Mouse (Mus musculus): ENCODE results near the gene Runx2. TPM values are rescaled to one million over a fixed set of nuclear protein-coding genes. Genes with fewer than 3 reads are reported as not detected.
A peak's percentile ranks its signal among the peaks of the same experiment; 100 is the strongest.

Runx2 gene
- polyA plus RNA-seq, 1 experiment from 2014 or later: 0.23 TPM

GRCm38 (mm10) chr17:44479918-44480317 is 334.7 kb downstream of the Runx2 start:
- no peaks in the 10 kb centered on the region for H3K27me3 ChIP-seq
- 55% methylated on average over 5 of the region's 5 CpGs for WGBS
- no peak for ATAC-seq (replicated peaks; ENCODE audit: insufficient number of reproducible peaks, insufficient read depth, low FRiP score, low read depth)
- no peaks in the 10 kb centered on the region for H3K9me3 ChIP-seq (replicated peaks)
- H3K4me2 ChIP-seq: no peak overlapping the region
- no peak overlapping the region for H3K4me3 ChIP-seq
- H3K4me1 ChIP-seq (replicated peaks): no peaks in the 10 kb centered on the region
- H3K9ac ChIP-seq: no peak overlapping the region
- H3K27ac ChIP-seq: no peak overlapping the region
- H3K36me3 ChIP-seq: no peaks in the 10 kb centered on the region

GRCm38 (mm10) chr17:44479491-44479890 is 335.1 kb downstream of the Runx2 start:
- H3K4me2 ChIP-seq: no peak overlapping the region
- no peaks in the 10 kb centered on the region for H3K9me3 ChIP-seq (replicated peaks)
- no peaks in the 10 kb centered on the region for H3K27me3 ChIP-seq
- H3K4me3 ChIP-seq: no peak overlapping the region
- no peaks in the 10 kb centered on the region for H3K36me3 ChIP-seq
- no peak for ATAC-seq (replicated peaks; ENCODE audit: insufficient number of reproducible peaks, insufficient read depth, low FRiP score, low read depth)
- WGBS: 68% methylated on average over 4 of the region's 4 CpGs
- no peaks in the 10 kb centered on the region for H3K4me1 ChIP-seq (replicated peaks)
- no peak overlapping the region for H3K27ac ChIP-seq
- no peak overlapping the region for H3K9ac ChIP-seq

- WGBS: 87% methylated on average over 8 of the region's 8 CpGs
- no peak for ATAC-seq (replicated peaks; ENCODE audit: insufficient number of reproducible peaks, insufficient read depth, low FRiP score, low read depth)
- H3K36me3 ChIP-seq: no peaks in the 10 kb centered on the region
Observed at GRCm38 (mm10) chr17:44475910-44476309, 338.7 kb downstream of the Runx2 start.

GRCm38 (mm10) chr17:44474280-44474679 is 340.3 kb downstream of the Runx2 start:
- Histone ChIP-seq H3K4me3 (no peak overlapping the region), H3K9me3 (replicated peaks) (no peaks in the 10 kb centered on the region), H3K4me1 (replicated peaks) (no peaks in the 10 kb centered on the region), H3K4me2 (no peak overlapping the region), H3K9ac (no peak overlapping the region), H3K36me3 (no peaks in the 10 kb centered on the region), H3K27ac (no peak overlapping the region), H3K27me3 (no peaks in the 10 kb centered on the region)
- 76% methylated on average over 3 of the region's 3 CpGs for whole genome bisulfite sequencing
- ATAC-seq (replicated peaks; ENCODE audit: insufficient number of reproducible peaks, insufficient read depth, low FRiP score, low read depth): no peak

More at GRCm38 (mm10) chr17:44475910-44476309, 338.7 kb downstream of the Runx2 start:
- no peak overlapping the region for H3K9ac ChIP-seq
- H3K27ac ChIP-seq: no peak overlapping the region
- H3K4me3 ChIP-seq: no peak overlapping the region
- H3K4me1 ChIP-seq (replicated peaks): no peaks in the 10 kb centered on the region
- H3K4me2 ChIP-seq: no peak overlapping the region
- H3K9me3 ChIP-seq (replicated peaks): no peaks in the 10 kb centered on the region
- no peaks in the 10 kb centered on the region for H3K27me3 ChIP-seq

- Histone ChIP-seq H3K36me3 (no peaks in the 10 kb centered on the region), H3K9me3 (replicated peaks) (no peaks in the 10 kb centered on the region), H3K4me2 (no peak overlapping the region), H3K4me3 (no peak overlapping the region), H3K27ac (no peak overlapping the region), H3K27me3 (no peaks in the 10 kb centered on the region), H3K9ac (no peak overlapping the region), H3K4me1 (replicated peaks) (no peaks in the 10 kb centered on the region)
- ATAC-seq (replicated peaks; ENCODE audit: insufficient number of reproducible peaks, insufficient read depth, low FRiP score, low read depth): no peak
- WGBS: 82% methylated on average over 7 of the region's 7 CpGs
Observed at GRCm38 (mm10) chr17:44472695-44473094, 341.9 kb downstream of the Runx2 start.

- H3K4me1 ChIP-seq (replicated peaks): no peaks in the 10 kb centered on the region
- H3K27ac ChIP-seq: no peak overlapping the region
- H3K36me3 ChIP-seq: no peaks in the 10 kb centered on the region
- H3K27me3 ChIP-seq: 0 out of 2 replicates have a peak, but pooled peaks cover 3% of the 10 kb centered on the region
- WGBS: 66% methylated on average over 4 of the region's 4 CpGs
- no peak overlapping the region for H3K4me3 ChIP-seq
- H3K4me2 ChIP-seq: no peak overlapping the region
- no peak overlapping the region for H3K9ac ChIP-seq
- H3K9me3 ChIP-seq (replicated peaks): no peaks in the 10 kb centered on the region
- ATAC-seq (replicated peaks; ENCODE audit: insufficient number of reproducible peaks, insufficient read depth, low FRiP score, low read depth): no peak
Observed at GRCm38 (mm10) chr17:44463679-44464078, 350.9 kb downstream of the Runx2 start.

- Histone ChIP-seq H3K9me3 (replicated peaks) (no peaks in the 10 kb centered on the region), H3K4me3 (no peak overlapping the region), H3K36me3 (no peaks in the 10 kb centered on the region), H3K4me1 (replicated peaks) (0 out of 2 replicates have a peak, but pooled peaks cover 3% of the 10 kb centered on the region), H3K27ac (no peak overlapping the region), H3K9ac (no peak overlapping the region), H3K27me3 (peaks cover 11% of the 10 kb centered on the region), H3K4me2 (no peak overlapping the region)
- ATAC-seq (replicated peaks; ENCODE audit: insufficient number of reproducible peaks, insufficient read depth, low FRiP score, low read depth): no peak
- 83% methylated on average over 6 of the region's 6 CpGs for WGBS
Observed at GRCm38 (mm10) chr17:44460156-44460555, 354.4 kb downstream of the Runx2 start.

GRCm38 (mm10) chr17:44459029-44459428 is 355.6 kb downstream of the Runx2 start:
- WGBS: 88% methylated on average over 4 of the region's 4 CpGs
- Histone ChIP-seq H3K4me2 (no peak overlapping the region), H3K27me3 (peaks cover 19% of the 10 kb centered on the region), H3K4me1 (replicated peaks) (0 out of 2 replicates have a peak, but pooled peaks cover 3% of the 10 kb centered on the region), H3K27ac (no peak overlapping the region), H3K9ac (no peak overlapping the region), H3K9me3 (replicated peaks) (no peaks in the 10 kb centered on the region), H3K36me3 (no peaks in the 10 kb centered on the region), H3K4me3 (no peak overlapping the region)
- no peak for ATAC-seq (replicated peaks; ENCODE audit: insufficient number of reproducible peaks, insufficient read depth, low FRiP score, low read depth)

- Histone ChIP-seq H3K9ac (no peak overlapping the region), H3K27me3 (peaks cover 26% of the 10 kb centered on the region), H3K4me3 (no peak overlapping the region), H3K4me1 (replicated peaks) (0 out of 2 replicates have a peak, but pooled peaks cover 3% of the 10 kb centered on the region), H3K27ac (no peak overlapping the region), H3K4me2 (no peak overlapping the region), H3K9me3 (replicated peaks) (no peaks in the 10 kb centered on the region), H3K36me3 (no peaks in the 10 kb centered on the region)
- WGBS: 78% methylated on average over 3 of the region's 3 CpGs
- ATAC-seq (replicated peaks; ENCODE audit: insufficient number of reproducible peaks, insufficient read depth, low FRiP score, low read depth): no peak
Observed at GRCm38 (mm10) chr17:44456696-44457095, 357.9 kb downstream of the Runx2 start.

- peaks cover 30% of the 10 kb centered on the region for H3K27me3 ChIP-seq
- no peak overlapping the region for H3K27ac ChIP-seq
- no peak overlapping the region for H3K9ac ChIP-seq
- no peak overlapping the region for H3K4me3 ChIP-seq
- no peaks in the 10 kb centered on the region for H3K36me3 ChIP-seq
- 0 out of 2 replicates have a peak overlapping the region, but pooled peaks have one; percentile 23 for H3K4me2 ChIP-seq
- H3K4me1 ChIP-seq (replicated peaks): 0 out of 2 replicates have a peak, but pooled peaks cover 3% of the 10 kb centered on the region
- H3K9me3 ChIP-seq (replicated peaks): no peaks in the 10 kb centered on the region
- WGBS: 27% methylated on average over 12 of the region's 12 CpGs
- no peak for ATAC-seq (replicated peaks; ENCODE audit: insufficient number of reproducible peaks, insufficient read depth, low FRiP score, low read depth)
Observed at GRCm38 (mm10) chr17:44455681-44456600, 358.7 kb downstream of the Runx2 start.

- no peak overlapping the region for H3K4me3 ChIP-seq
- no peak for ATAC-seq (replicated peaks; ENCODE audit: insufficient number of reproducible peaks, insufficient read depth, low FRiP score, low read depth)
- H3K4me2 ChIP-seq: no peak overlapping the region
- no peaks in the 10 kb centered on the region for H3K9me3 ChIP-seq (replicated peaks)
- H3K27me3 ChIP-seq: peaks cover 23% of the 10 kb centered on the region
- no peaks in the 10 kb centered on the region for H3K4me1 ChIP-seq (replicated peaks)
- H3K27ac ChIP-seq: no peak overlapping the region
- 62% methylated on average over 9 of the region's 9 CpGs for WGBS
- no peak overlapping the region for H3K9ac ChIP-seq
- H3K36me3 ChIP-seq: no peaks in the 10 kb centered on the region
Observed at GRCm38 (mm10) chr17:44449915-44450471, 364.6 kb downstream of the Runx2 start.
